Mouse (Mus musculus) testis, adult 2 months (tissue): ENCODE results near the gene Stard5. TPM values are rescaled to one million over a fixed set of nuclear protein-coding genes. Genes with fewer than 3 reads are reported as not detected.

ENCODE experiments used
- H3K27ac ChIP-seq: fragments of 200-500 bp; 2 replicates; pipeline ENCODE4 v1.5.1; 2012; ENCODE audit warnings: low read depth, low read length; ENCODE audit not compliant: control insufficient read depth, insufficient read depth
- H3K27me3 ChIP-seq: fragments of 200-500 bp; 2 replicates; pipeline ENCODE4 v1.6.1; 2012; ENCODE audit warnings: mild to moderate bottlenecking, low read length, moderate library complexity; ENCODE audit not compliant: control insufficient read depth, insufficient read depth
- H3K36me3 ChIP-seq: fragments of 200-500 bp; 2 replicates; pipeline ENCODE4 v1.6.1; 2012; ENCODE audit warnings: mild to moderate bottlenecking, low read length; ENCODE audit not compliant: control insufficient read depth, insufficient read depth
- H3K4me1 ChIP-seq: fragments of 200-500 bp; 2 replicates; pipeline ENCODE4 v1.6.1; 2012; ENCODE audit warnings: low read length; ENCODE audit not compliant: control insufficient read depth, insufficient read depth
- H3K4me3 ChIP-seq: fragments of 200-500 bp; 2 replicates; pipeline ENCODE4 v1.5.1; 2012; ENCODE audit warnings: low read depth, mild to moderate bottlenecking, low read length, moderate library complexity, mixed read lengths; ENCODE audit not compliant: control insufficient read depth
- CTCF ChIP-seq: fragments of 200-500 bp; IDR thresholded peaks from 2 replicates; pipeline ENCODE4 v1.5.1; 2012; ENCODE audit warnings: low read depth, mild to moderate bottlenecking, inconsistent platforms, low read length, moderate library complexity; ENCODE audit not compliant: control insufficient read depth, insufficient read depth, insufficient replicate concordance
- POLR2A ChIP-seq: fragments of 200-500 bp; IDR thresholded peaks from 2 replicates; pipeline ENCODE4 v1.6.1; 2012; ENCODE audit warnings: low read depth, mild to moderate bottlenecking, inconsistent platforms, low read length, moderate library complexity; ENCODE audit not compliant: control insufficient read depth
- polyA plus RNA-seq: library from polyadenylated mRNA; depleted of rRNA; stranded (reverse); fragments of >200 nt; gene quantifications from 2 replicates; pipeline ENCODE4 v1.2.3, GENCODE M21; 2012; rRNA removed

Gene Stard5
- polyA plus RNA-seq = 4.5 and 4.8 TPM in 2 replicates

DNA sequence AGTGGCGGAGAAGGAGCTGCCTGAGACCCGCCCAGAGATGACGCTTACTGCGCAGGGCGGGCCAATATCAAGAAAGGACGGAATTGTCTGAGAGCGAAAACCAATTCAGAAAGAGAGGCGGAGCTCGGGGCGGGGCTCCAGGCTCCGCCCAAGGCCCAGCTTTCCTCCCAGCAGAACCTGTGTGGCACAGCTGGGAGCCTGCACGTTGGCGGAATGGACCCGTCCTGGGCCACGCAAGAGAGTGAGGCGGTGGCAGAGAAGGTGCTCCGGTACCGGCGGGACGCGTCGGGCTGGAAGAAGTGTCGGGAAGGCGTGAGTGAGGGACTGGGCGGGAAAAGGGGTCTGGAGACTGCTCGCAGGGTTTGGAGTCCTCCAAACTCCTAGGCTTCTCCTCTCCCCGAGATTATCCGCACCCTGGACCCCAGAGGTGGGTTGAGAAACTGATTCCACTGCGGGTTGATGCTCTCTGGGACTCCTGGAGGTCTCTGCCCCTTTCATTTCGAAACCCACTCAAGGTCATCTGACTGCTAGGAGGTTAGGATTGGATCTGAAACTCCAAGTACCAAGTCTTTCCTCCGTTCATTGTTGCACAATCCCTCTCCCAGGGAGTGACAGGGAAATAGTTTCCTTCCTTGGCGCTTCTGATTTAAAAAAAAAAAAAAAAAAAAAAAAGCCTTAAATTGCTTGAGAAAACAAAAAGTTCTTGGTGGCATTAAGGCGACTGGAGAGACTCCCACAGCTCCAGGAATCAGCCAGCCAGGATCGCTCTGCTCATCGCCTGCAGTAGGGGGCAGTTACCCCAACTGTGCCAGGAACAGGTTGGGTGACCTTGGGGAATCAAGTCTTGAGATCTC, at the start of gene Stard5:
TSS of gene Stard5 (plus strand) at position 132 of the 854 bp plus-strand sequence.
- H3K4me3 ChIP-seq = peak within 1 kb of the TSS; percentile 92
- H3K4me1 ChIP-seq = peaks cover 4% of the 10 kb centered on the region
- peak; percentile 82 for TF ChIP-seq POLR2A
- no peak for TF ChIP-seq CTCF
- H3K27ac ChIP-seq = peak within 1 kb of the TSS; percentile 71
- H3K36me3 ChIP-seq = no peaks in the 10 kb centered on the region
- peaks cover 2% of the 10 kb centered on the region; the same call in 1 of the 2 replicates for H3K27me3 ChIP-seq

DNA sequence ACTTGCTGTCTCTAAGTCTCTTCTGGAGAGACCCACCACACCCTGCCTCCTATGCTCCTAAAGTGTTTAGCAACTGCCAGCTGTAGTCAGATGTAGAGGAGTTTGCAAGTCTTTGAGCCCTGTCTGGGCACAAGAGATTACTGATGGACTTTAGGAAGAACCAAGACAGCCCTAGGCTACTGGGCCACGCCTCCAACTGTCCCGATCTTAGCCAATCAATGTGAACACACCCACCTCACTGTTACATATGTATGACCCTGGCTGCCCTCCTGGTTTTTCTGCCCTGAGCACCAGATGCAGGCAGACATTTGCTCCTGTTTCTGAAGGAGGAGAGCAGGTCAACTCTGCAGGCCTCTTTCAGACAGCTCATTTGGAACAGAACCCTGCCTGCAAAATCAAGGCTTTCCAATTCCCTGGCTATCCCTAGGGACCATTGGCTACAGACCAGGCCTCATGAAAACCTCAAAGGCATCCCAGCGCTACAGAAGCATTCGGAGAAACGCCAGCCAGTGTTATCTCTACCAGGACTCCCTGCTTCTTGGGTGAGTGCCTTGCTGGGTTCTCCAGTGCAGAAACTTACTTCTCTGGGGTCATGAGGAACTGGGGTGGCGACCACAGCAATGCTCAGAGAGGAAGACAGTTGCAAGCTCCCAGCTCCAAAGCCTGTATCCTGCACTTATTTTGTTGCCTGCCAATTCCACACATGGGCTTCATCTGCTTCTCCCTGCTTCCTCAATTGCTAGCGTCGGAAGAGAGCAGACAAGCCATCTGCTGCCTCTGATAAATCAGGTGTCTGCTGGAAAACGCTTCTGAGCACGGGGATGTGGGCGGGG, 46.9 kb upstream of the Stard5 start, which contains the start of gene Tmc3:
TSS of gene Tmc3 (plus strand) at position 289 of the 833 bp plus-strand sequence.
- Histone ChIP-seq H3K36me3 (no peaks in the 10 kb centered on the region), H3K27ac (no peak within 1 kb of the TSS), H3K27me3 (no peaks in the 10 kb centered on the region), H3K4me1 (no peaks in the 10 kb centered on the region; the same call in 1 of the 2 replicates), H3K4me3 (no peak within 1 kb of the TSS)
- TF ChIP-seq CTCF = no peak
- no peak for TF ChIP-seq POLR2A

DNA sequence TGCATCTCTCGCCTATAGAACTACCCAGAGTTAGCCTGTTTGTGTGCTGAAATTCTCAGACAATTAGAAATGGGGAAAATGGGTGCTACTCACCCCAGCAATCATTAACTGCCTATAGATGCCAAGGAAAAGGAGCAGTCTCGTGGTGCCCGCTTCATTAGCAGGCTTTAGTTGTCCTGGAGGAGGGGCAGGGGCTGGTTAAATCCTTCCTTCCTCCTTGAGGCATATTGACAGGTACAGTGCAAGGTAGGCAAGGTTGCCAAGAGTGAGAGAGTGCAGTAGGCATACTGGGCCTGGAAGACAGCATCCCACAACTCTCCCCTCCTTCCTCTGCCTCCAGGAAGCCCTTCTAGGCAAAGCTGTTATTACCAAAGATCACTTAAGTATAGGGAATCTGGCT, 37.7 kb upstream of the Stard5 start:
- H3K27ac ChIP-seq = no peak overlapping the region
- TF ChIP-seq CTCF = no peak
- no peak for TF ChIP-seq POLR2A

DNA sequence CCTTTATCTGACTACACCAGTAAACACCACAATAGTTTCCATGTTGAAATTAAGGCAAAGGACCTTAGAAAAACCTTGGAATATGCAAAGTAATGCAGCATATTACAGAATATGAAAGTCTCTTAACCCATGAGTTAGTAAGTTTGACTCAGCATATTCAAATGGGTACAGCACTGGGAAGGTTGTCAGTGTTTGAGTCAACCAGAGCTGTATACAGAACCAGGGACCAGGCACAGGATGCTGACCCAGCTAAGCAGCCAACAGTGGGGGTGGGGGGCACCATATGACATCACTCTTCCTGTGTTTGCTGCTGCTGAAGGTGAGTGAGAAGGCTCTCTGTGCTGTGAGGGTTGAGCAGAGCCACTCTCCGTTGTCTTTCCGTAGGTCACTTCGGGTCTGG, 34.7 kb upstream of the Stard5 start:
- Histone ChIP-seq H3K27ac (no peak overlapping the region), H3K4me3 (no peak overlapping the region)
- TF ChIP-seq CTCF (no peak), POLR2A (no peak)

More for the DNA sequence above, 37.7 kb upstream of the Stard5 start:
- Histone ChIP-seq H3K36me3 (no peaks in the 10 kb centered on the region), H3K4me3 (no peak overlapping the region), H3K27me3 (no peaks in the 10 kb centered on the region), H3K4me1 (no peaks in the 10 kb centered on the region)

DNA sequence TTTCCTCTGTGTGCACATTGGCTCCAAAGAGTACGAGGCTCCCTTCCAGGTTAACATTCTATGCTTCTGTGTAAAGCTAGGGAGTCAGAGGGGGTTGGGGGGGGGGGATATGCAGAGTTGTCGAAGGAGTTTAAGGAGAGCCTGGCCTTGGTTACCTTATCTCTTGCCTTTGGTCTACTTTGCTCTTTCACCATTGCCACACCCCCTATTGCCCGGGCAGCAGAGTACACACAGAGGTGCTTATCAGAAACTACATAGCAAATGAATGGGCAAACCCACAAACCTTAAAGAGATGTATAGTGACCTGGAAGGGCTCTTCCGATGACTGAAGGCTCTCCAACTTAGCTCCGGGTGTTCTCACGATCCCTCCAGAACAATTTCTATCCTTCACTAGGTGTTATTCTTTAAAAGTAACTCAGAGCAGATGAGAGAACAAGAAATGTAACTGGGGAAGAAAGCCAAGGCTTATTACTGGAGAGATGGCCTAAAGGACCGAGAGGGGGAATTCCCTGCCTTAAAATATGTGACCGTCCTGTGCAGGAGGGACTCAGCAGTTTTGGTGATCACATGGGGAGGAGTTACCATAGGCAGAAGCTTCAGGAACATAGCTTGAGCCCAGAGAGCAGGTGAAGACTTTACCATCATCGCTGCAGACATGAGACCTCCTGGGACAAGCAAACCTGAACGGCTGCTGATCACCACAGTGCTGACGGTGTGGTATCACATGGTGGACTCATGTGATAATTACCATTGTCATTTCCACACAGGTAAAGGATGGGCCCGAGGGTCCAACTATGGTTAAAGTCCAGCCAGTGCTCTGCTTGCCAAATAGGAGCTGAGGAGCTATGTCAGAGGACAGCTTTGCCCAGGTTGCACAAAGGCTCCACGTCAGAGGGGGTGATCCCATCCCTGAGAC, 32.5 kb upstream of the Stard5 start:
- TF ChIP-seq POLR2A (no peak), CTCF (no peak)
- H3K27ac ChIP-seq = no peak overlapping the region
- H3K4me3 ChIP-seq = no peak overlapping the region
- no peaks in the 10 kb centered on the region for H3K36me3 ChIP-seq
- peaks cover 7% of the 10 kb centered on the region for H3K4me1 ChIP-seq
- no peaks in the 10 kb centered on the region for H3K27me3 ChIP-seq

More for the DNA sequence above, 34.7 kb upstream of the Stard5 start:
- Histone ChIP-seq H3K36me3 (no peaks in the 10 kb centered on the region), H3K27me3 (no peaks in the 10 kb centered on the region), H3K4me1 (no peaks in the 10 kb centered on the region)

DNA sequence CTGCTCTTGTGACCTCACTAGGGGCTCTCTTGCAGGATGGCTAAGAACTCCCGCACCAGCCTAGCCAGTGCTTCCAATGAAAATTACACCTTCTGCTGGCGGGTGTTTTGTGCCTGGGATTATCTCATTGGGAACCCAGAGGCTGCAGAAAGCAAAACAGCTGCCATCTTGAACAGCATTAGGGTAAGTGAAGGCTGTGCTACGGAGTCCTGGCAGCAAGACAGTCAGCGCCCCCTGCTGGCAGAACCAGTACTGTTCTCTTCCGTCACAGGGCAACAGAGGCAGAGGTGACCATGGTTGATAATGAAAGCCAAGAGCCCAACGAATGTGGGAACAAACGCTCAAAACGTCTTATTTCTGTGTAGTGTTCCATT, 31.9 kb upstream of the Stard5 start:
- Histone ChIP-seq H3K27ac (no peak overlapping the region), H3K4me3 (no peak overlapping the region), H3K36me3 (no peaks in the 10 kb centered on the region), H3K27me3 (no peaks in the 10 kb centered on the region), H3K4me1 (peaks cover 9% of the 10 kb centered on the region)
- TF ChIP-seq POLR2A (no peak), CTCF (peak; percentile 87; the same call in 1 of the 2 replicates)
